Mouse (Mus musculus): ENCODE measurements around the gene Akap14. TPM values are rescaled to one million over a fixed set of nuclear protein-coding genes. Genes with fewer than 3 reads are reported as not detected.
"Not testable (repeated sequence)": the region's sequence is repeated elsewhere in the genome, so short reads cannot be mapped to it uniquely, and the experiment has no call there.

Gene Akap14
- total and polyA plus RNA-seq, 3 experiments = not detected

DNA sequence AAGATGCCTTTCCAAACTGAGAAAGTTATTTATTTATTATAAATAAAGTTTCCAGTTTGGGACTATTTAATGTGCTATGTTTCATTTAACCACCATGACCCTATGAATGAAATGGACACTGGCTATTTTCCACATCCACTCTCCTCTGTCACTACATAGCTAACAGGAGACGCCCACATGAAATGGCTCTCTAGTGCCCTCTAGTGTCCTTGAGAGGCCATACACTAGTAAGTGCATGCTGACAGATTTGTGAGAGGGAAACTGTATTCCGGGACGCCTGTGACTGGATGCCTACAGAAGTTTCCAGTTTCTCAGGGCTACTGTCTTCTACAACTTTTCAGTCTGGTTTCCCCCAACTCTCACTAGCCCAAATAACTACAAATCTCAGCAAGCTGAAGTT lies 1.6 kb downstream of the Akap14 start:
- H3K9me3 ChIP-seq (replicated peaks) = no peaks in the 10 kb centered on the region
- ATAC-seq (ENCODE audit: extremely low read depth, insufficient number of reproducible peaks, low FRiP score, poor library complexity, severe bottlenecking) (peak; percentile 45; the same call in 1 of the 2 replicates), DNase-seq (ENCODE audit: low spot score) (peak; percentile 34)
- H3K36me3 ChIP-seq (replicated peaks) = peaks cover 6% of the 10 kb centered on the region
- no peak overlapping the region for H3K4me3 ChIP-seq (ENCODE audit: low read depth, low read length)
- no peaks in the 10 kb centered on the region for H3K4me1 ChIP-seq (ENCODE audit: insufficient read depth, low read depth, low read length)
- no peaks in the 10 kb centered on the region for H3K27me3 ChIP-seq (ENCODE audit: insufficient read depth, low read length)
- TF ChIP-seq GATA1 (IDR thresholded peaks at IDR 0.05; ENCODE audit: borderline replicate concordance, low read length) = no peak
- peak; percentile 44 for TF ChIP-seq CTCF (IDR thresholded peaks at IDR 0.05; ENCODE audit: low read depth, low read length)

DNA sequence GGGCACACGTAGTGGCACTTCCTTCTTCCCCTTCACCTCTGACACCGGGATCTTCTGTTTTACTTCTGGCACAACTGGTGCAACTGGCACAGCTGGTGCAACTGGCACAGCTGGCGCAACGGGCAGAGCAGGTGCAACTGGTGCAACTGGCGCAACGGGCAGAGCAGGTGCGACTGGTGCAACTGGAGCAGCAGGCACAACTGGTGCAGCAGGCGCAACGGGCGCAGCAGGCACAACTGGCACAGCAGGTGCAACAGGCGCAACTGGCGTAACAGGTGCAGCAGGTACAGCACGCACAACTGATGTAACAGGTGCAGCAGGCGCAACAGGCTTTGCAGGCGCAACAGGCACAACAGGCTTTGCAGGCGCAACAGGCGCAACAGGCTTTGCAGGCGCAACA lies 5.5 kb downstream of the Akap14 start:
- Histone ChIP-seq H3K27me3 (ENCODE audit: insufficient read depth, low read length) (no peaks in the 10 kb centered on the region), H3K36me3 (replicated peaks) (peaks cover 30% of the 10 kb centered on the region), H3K9me3 (replicated peaks) (no peaks in the 10 kb centered on the region), H3K4me3 (ENCODE audit: low read depth, low read length) (no peak overlapping the region), H3K4me1 (ENCODE audit: insufficient read depth, low read depth, low read length) (peaks cover 4% of the 10 kb centered on the region; the same call in 1 of the 2 replicates)
- ATAC-seq (ENCODE audit: extremely low read depth, insufficient number of reproducible peaks, low FRiP score, poor library complexity, severe bottlenecking) (no peak), DNase-seq (ENCODE audit: low spot score) (no peak)
- no peak for TF ChIP-seq POLR2AphosphoS5 (IDR thresholded peaks at IDR 0.05; ENCODE audit: insufficient replicate concordance, low read depth, low read length)
- TF ChIP-seq TAL1 (conservative IDR thresholded peaks at IDR 0.05; ENCODE audit: low read depth, low read length) = no peak
- no peak for TF ChIP-seq CTCF (IDR thresholded peaks at IDR 0.05; ENCODE audit: low read depth, low read length)
- TF ChIP-seq GATA1 (IDR thresholded peaks at IDR 0.05; ENCODE audit: borderline replicate concordance, low read length) = no peak

DNA sequence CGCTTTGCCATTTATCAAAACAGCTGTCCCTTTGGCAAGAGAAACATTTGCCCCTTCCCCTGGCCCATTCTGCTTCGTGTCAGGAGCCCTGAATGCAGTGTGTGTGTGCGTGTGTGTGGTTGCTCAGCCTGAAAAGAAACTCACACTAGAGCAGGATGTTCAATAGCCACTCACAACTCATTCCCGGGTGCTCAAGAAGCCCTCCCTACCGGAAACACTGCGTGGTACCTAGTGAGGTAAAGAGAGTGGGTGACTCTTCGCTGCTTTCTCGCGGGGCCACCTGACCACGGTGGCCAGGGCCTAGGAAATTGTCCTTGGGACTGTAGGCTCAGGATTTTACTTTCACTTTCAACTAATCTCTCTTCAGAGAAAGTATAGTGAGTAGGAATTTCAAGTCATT lies 7.5 kb downstream of the Akap14 start:
- DNase-seq (ENCODE audit: low spot score) (no peak), ATAC-seq (ENCODE audit: extremely low read depth, insufficient number of reproducible peaks, low FRiP score, poor library complexity, severe bottlenecking) (no peak)
- Histone ChIP-seq H3K36me3 (replicated peaks) (peaks cover 44% of the 10 kb centered on the region), H3K4me3 (ENCODE audit: low read depth, low read length) (no peak overlapping the region), H3K27me3 (ENCODE audit: insufficient read depth, low read length) (no peaks in the 10 kb centered on the region), H3K9me3 (replicated peaks) (no peaks in the 10 kb centered on the region), H3K4me1 (ENCODE audit: insufficient read depth, low read depth, low read length) (peaks cover 4% of the 10 kb centered on the region; the same call in 1 of the 2 replicates)
- TF ChIP-seq GATA1 (IDR thresholded peaks at IDR 0.05; ENCODE audit: borderline replicate concordance, low read length) = no peak
- TF ChIP-seq TAL1 (conservative IDR thresholded peaks at IDR 0.05; ENCODE audit: low read depth, low read length) = no peak
- no peak for TF ChIP-seq GATA2 (IDR thresholded peaks at IDR 0.05; ENCODE audit: borderline replicate concordance, low read depth, low read length)
- no peak for TF ChIP-seq CTCF (IDR thresholded peaks at IDR 0.05; ENCODE audit: low read depth, low read length)
- TF ChIP-seq POLR2AphosphoS5 (IDR thresholded peaks at IDR 0.05; ENCODE audit: insufficient replicate concordance, low read depth, low read length) = no peak

DNA sequence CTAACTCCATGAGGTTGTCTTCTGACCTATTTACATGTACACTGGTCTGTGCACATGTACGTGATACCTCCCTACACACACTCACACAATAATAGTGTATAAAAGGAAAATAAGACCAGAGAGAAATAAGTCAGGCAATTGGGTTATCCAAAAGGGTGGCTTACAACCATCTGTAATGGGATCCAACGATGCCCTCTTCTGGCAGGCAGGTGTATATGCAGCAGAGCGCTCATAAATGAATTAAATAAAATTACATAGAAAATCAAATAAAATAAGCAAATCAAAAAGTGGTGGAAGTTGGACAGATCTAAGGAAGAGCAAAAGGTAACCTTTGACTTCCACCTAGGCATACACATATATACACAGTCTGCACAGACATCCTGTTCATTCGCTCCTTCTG lies 10.8 kb downstream of the Akap14 start:
- Histone ChIP-seq H3K4me1 (ENCODE audit: insufficient read depth, low read depth, low read length) (peaks cover 4% of the 10 kb centered on the region; the same call in 1 of the 2 replicates), H3K4me3 (ENCODE audit: low read depth, low read length) (no peak overlapping the region), H3K27me3 (ENCODE audit: insufficient read depth, low read length) (no peaks in the 10 kb centered on the region), H3K9me3 (replicated peaks) (no peaks in the 10 kb centered on the region), H3K36me3 (replicated peaks) (peaks cover 61% of the 10 kb centered on the region)
- no peak for TF ChIP-seq POLR2AphosphoS5 (IDR thresholded peaks at IDR 0.05; ENCODE audit: insufficient replicate concordance, low read depth, low read length)
- TF ChIP-seq GATA2 (IDR thresholded peaks at IDR 0.05; ENCODE audit: borderline replicate concordance, low read depth, low read length) = no peak
- TF ChIP-seq TAL1 (conservative IDR thresholded peaks at IDR 0.05; ENCODE audit: low read depth, low read length) = no peak
- TF ChIP-seq CTCF (IDR thresholded peaks at IDR 0.05; ENCODE audit: low read depth, low read length) = 0 out of 2 replicates have a peak, but pooled peaks have one; percentile 14
- TF ChIP-seq GATA1 (IDR thresholded peaks at IDR 0.05; ENCODE audit: borderline replicate concordance, low read length) = no peak
- ATAC-seq (ENCODE audit: extremely low read depth, insufficient number of reproducible peaks, low FRiP score, poor library complexity, severe bottlenecking) = no peak
- no peak for DNase-seq (ENCODE audit: low spot score)

DNA sequence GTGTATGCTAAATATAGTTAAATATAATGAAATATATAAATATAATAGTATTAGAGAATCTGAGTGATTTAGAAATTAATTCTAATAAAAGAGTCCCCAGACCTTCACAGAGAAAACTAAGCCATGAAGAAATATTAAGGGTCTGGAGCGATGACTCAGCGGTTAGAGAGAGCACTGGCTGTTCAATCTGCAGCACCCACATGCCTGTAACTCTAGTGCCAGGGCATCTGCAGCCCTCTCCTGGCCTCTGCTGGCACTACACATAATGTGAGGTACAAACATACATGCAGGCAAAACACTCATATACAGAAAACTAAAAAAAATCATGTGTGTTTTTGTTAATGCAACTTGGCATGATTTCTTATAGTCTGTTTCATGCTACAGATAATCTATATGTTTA lies 23.7 kb downstream of the Akap14 start:
- no peaks in the 10 kb centered on the region for H3K27me3 ChIP-seq (ENCODE audit: insufficient read depth, low read length)
- no peak for DNase-seq (ENCODE audit: low spot score)
- H3K36me3 ChIP-seq (replicated peaks) = peaks cover 56% of the 10 kb centered on the region
- peak; percentile 49 for ATAC-seq (ENCODE audit: extremely low read depth, insufficient number of reproducible peaks, low FRiP score, poor library complexity, severe bottlenecking)
- no peaks in the 10 kb centered on the region for H3K9me3 ChIP-seq (replicated peaks)
- no peak for TF ChIP-seq GATA1 (IDR thresholded peaks at IDR 0.05; ENCODE audit: borderline replicate concordance, low read length)
- no peak for TF ChIP-seq POLR2AphosphoS5 (IDR thresholded peaks at IDR 0.05; ENCODE audit: insufficient replicate concordance, low read depth, low read length)
- TF ChIP-seq GATA2 (IDR thresholded peaks at IDR 0.05; ENCODE audit: borderline replicate concordance, low read depth, low read length) = no peak
- TF ChIP-seq TAL1 (conservative IDR thresholded peaks at IDR 0.05; ENCODE audit: low read depth, low read length) = no peak
- TF ChIP-seq CTCF (IDR thresholded peaks at IDR 0.05; ENCODE audit: low read depth, low read length) = no peak
- H3K4me3 ChIP-seq (ENCODE audit: low read depth, low read length) = no peak overlapping the region
- no peaks in the 10 kb centered on the region for H3K4me1 ChIP-seq (ENCODE audit: insufficient read depth, low read depth, low read length)

DNA sequence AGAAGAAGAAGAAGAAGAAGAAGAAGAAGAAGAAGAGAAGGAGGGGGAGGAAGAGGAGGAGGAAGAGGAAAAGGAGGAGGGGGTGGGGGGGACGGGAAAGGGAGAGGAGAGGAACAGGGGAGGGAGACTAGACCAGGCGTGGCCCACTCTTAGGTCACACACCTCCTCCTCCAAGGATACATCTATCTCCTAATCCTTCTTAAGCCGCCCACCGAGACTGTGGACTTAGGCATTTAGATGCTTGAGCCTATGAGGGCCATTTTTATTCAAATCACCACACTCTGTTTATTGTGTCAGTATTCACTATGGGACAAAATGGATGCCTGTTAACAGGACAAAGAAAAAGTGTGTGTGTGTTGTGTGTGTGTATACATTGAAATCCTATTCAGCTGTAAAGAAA lies 24.1 kb downstream of the Akap14 start:
- ATAC-seq (ENCODE audit: extremely low read depth, insufficient number of reproducible peaks, low FRiP score, poor library complexity, severe bottlenecking); H3K4me3 ChIP-seq (ENCODE audit: low read depth, low read length); DNase-seq (ENCODE audit: low spot score): not testable (repeated sequence)

DNA sequence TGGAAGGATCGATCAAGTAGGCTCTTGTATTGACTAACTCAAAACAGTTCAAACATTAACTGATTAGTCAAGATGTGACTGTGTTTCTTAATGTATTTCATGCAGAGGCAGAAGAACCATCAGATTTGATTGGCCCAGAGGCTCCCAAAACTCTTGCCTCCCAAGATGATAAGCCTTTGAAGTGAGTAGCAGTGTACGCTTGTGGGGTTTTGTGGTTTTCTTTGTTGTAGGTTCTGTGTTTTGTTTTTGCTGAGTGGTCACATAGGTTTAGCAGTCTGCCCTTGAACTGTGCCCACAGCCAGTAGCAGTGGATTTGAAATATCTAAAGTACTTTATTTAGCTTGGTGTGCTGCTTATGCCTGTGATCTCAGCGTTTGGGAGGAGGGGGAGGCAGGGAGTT lies 26.9 kb downstream of the Akap14 start:
- Histone ChIP-seq H3K36me3 (replicated peaks) (peaks cover 63% of the 10 kb centered on the region), H3K27me3 (ENCODE audit: insufficient read depth, low read length) (no peaks in the 10 kb centered on the region), H3K4me3 (ENCODE audit: low read depth, low read length) (no peak overlapping the region), H3K9me3 (replicated peaks) (no peaks in the 10 kb centered on the region), H3K4me1 (ENCODE audit: insufficient read depth, low read depth, low read length) (no peaks in the 10 kb centered on the region)
- DNase-seq (ENCODE audit: low spot score) = no peak
- no peak for TF ChIP-seq CTCF (IDR thresholded peaks at IDR 0.05; ENCODE audit: low read depth, low read length)
- no peak for TF ChIP-seq TAL1 (conservative IDR thresholded peaks at IDR 0.05; ENCODE audit: low read depth, low read length)
- TF ChIP-seq POLR2AphosphoS5 (IDR thresholded peaks at IDR 0.05; ENCODE audit: insufficient replicate concordance, low read depth, low read length) = no peak
- no peak for TF ChIP-seq GATA2 (IDR thresholded peaks at IDR 0.05; ENCODE audit: borderline replicate concordance, low read depth, low read length)
- TF ChIP-seq GATA1 (IDR thresholded peaks at IDR 0.05; ENCODE audit: borderline replicate concordance, low read length) = no peak
- no peak for ATAC-seq (ENCODE audit: extremely low read depth, insufficient number of reproducible peaks, low FRiP score, poor library complexity, severe bottlenecking)

More for the DNA sequence above, 24.1 kb downstream of the Akap14 start:
- peaks cover 56% of the 10 kb centered on the region for H3K36me3 ChIP-seq (replicated peaks)
- not testable (repeated sequence) for H3K27me3 ChIP-seq (ENCODE audit: insufficient read depth, low read length); H3K4me1 ChIP-seq (ENCODE audit: insufficient read depth, low read depth, low read length); H3K9me3 ChIP-seq (replicated peaks)

Data from G1E (cell line).